Mouse (Mus musculus): ENCODE measurements around the gene Flii.

Flii gene

DNA sequence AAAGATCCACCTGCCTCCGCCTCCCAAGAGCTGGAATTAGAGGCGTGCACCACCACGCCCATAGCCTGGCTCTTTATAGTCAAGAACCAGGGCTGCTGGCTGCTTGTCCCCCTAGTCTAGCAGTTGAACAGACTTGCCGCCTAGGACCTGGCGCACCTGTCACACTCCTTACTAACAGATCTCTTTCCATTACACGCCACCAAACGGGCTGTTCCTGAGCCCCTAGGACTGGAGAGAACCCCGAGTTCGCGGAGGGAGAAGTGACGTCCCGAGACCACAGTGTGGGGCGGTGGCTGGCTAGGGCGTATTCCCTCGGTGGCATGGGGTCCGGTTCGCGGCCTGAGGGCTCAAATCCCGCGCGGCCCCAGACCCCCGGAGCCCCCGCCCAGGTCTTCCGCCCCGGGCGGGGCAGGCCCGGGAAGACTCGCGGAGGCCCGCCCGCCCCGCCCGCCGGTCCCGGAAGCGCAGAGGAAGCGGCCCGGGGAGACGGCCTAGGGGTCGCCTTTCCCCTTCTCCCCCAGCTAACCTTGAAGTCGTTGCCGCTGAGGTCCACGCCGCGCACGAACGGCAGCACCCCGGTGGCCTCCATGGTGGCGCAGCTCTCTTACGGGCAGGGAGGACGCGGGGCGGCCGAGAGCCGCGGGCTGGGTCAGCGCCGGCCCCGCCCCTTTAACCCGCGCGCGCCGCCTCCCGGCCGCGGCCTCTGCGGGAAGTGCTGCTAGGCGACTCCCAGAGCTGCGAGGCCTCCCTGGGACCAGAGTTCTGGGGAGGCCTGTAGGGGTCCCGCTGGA, at the start of gene Flii:
Flii (minus strand) TSS at position 663 of the 791 bp plus-strand sequence.
- DNase-seq (ENCODE audit: inconsistent ontology term): peak; percentile 91

DNA sequence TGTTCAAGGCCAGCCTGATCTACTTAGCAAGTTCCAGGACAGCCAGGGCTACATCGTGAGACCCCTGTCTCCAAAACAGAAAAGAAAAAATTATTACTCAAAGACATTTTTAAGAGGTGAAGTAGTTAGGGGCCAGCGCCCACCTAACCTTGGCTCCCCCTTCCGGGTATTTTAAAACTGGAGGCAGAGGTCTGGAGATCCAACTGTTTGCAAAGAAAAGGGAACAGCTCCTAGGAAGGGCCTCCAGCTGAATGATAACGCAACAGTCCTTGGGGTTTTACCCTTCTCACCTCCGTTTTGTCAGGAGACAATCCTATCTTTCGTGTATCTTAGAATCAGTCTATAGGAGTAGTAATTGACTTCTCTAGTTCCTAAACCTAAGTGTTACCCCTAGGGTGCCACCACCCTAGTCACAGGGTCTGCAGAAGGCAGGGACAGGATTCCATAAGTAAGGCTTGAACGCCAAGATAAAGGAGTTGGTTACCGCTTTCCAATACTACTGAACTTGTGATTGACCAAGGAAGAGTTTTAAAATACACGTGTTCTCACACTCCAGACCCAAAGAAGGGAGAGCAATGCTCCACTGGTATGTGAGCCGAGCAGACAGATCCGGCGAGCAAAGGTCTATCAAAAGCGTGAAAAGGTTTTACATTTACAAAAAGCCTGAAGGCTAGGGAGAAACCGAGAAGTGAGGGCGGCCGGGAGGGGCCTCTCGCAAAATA, 49.2 kb upstream of the Flii start:
- DNase-seq (ENCODE audit: inconsistent ontology term): no peak

DNA sequence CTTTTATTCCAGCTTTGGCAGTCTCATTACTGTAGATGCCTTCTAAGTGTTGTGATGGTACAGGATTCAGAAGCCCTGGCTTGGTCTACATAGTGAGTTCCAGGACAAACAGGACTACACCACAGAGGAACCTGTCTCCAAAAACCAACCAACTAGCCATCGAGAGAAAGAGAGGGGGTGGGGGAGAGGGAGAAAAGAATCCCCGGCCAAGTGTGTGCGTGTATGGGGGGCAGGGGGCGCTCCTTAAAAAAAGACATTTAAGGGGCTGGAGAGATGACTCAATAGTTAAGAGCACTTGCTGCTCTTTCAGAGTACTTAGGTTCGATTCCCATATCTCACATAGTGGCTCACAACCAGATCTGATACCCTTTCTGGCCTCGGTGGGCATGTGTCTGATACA, 48.5 kb upstream of the Flii start:
- no peak for DNase-seq (ENCODE audit: inconsistent ontology term)

DNA sequence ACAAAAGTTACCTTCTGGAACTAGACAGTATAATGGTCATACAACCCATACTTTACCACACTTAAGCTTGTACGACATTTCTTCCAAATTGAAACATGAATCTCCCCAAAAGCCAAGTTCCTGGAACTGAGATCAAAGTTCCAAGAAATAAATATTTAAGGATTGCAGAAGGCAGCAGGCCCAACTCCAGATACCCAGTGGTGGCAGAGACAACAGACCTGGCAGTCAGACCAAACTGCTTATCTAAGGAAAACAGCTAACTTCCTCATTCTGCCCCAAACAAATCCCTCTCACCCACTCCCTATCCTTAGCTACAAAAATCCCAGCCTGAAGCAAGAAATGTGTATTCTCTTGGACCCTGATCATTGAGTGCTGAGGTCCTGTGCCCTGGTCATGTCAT, 47.8 kb upstream of the Flii start:
- no peak for DNase-seq (ENCODE audit: inconsistent ontology term)

DNA sequence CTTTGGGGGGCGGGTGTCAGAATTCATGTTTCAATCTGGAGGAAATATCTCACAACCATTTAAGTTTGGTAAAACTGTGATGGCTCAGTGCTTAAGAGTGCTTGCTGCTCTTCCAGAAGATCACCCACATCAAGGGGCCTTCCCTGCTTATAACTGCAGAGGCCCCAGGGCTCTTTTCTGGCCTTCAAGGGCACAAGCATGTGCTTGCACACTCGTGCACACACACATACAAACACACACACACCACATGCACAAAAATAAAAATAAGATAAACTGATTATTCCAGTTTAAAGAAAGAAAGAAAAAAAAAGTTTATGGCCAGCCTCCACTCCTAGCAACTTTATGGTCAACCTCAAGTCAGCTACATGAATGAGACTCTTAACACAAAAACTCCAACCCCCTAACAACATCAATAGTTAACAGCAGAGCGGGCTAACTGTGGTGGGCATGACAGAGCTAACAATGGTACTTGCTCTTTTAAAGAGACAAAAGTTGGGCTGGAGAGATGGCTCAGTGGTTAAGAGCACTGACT, 47.2 kb upstream of the Flii start:
- no peak for DNase-seq (ENCODE audit: inconsistent ontology term)

DNA sequence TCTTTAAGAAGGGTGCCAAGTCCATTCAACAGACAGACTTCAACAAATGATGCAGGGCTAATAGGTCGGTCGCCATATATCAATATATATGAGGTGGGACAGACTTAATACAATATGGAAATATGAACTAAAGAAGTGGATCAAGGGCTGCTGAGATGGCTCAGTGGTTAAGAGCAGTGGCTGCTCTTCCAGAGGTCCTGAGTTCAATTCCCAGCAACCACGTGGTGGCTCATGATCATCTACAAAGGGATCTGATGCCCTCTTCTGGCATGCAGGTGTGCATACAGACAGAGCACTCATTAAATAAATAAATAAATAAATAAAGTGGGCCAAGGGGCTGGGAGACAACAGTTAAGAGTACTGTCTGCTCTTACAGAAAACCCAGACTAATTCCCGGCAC, 45.1 kb upstream of the Flii start:
- no peak for DNase-seq (ENCODE audit: inconsistent ontology term)

DNA sequence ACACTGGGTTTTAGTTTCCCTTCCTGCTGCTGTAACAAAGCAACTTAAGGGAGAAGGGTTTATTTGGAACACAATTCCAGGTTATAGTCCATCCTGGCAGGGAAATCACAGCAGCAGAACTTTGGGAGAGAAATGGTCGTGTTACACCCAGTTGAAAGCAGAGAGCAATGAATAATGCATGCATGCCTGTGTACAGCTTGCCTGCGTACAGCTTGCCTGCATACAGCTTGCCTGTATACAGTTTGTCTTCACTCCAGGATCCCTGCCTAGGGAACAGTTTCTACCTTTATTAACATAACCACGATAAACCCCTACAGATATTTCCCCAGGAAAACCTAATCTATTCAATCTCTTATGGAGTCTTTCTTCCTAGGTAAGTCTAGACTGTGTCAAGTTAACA, 43.7 kb upstream of the Flii start:
- no peak for DNase-seq (ENCODE audit: inconsistent ontology term)

DNA sequence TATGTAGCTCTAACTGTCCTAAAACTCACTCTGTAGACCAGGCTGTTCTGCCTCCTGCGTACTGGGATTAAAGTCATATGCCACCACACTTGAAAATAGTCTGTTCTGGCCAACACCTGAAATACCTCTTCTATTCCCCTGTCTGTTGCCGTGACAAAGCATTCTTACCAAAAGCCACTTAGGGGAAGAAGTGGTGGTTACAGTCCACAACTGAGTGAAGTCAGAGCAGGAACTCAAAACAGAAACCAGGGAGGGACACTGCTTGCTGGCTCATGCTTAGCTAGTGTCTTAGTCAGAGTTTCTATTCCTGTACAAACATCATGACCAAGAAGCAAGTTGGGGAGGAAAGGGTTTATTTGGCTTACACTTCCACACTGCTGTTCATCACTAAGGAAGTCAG, 42.3 kb upstream of the Flii start:
- DNase-seq (ENCODE audit: inconsistent ontology term): no peak

DNA sequence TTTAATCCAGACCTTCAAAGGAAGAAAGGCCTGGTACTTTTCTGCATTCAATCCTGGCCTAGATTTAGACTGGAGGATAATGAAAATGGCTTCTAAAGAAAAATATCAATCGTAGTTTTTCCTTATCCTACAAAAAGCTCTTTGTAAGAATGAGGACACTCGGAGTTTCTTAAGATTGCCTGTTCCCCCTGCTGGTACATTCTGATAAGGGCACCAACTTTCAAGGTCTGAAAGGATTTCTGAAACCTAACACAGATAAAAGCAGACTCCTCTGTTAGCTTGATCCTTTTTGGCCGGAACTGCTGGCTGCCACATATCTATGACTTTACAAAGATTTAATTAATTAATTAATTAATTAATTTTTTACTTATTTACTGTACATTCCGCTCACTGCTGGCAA, 39.9 kb upstream of the Flii start:
- DNase-seq (ENCODE audit: inconsistent ontology term): no peak

DNA sequence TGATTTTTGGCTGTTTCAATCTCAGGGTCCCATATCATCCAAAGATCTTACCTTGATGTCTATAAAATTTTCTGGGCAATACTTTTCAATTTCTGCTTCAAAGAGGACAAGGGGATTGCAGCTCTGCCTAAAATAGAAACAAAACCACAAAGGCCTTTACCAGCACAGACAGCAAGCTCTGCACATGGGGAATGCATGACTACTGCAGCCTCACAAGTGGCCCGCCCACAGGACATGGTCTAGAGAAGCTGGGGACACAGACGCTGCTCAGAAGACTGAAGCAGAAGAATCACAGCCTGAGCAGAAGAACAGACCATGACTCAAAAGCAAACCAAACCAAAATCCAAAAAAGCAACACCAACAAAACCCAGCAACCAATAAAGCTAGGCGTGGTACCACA, 34.6 kb upstream of the Flii start:
- peak; percentile 51 for DNase-seq (ENCODE audit: inconsistent ontology term)

DNA sequence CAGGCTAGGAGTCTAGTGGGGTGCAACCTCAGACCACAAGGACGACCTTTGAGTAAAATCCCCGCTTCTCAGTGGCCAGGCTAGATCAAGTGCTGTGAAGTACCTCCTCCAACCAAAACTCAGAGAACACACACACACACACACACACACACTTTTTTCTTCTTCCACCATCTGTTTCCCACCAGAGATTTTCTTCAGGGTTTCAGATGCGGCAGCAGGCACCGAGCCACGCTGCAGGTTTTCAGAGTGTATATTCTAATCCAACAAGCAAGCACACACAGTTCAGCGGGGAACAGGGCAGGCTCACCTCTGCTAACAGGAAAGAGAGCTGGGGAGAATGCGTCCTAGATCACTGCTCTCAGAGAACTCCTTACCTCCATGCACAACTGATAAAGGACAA, 28.5 kb upstream of the Flii start:
- DNase-seq (ENCODE audit: inconsistent ontology term): no peak

DNA sequence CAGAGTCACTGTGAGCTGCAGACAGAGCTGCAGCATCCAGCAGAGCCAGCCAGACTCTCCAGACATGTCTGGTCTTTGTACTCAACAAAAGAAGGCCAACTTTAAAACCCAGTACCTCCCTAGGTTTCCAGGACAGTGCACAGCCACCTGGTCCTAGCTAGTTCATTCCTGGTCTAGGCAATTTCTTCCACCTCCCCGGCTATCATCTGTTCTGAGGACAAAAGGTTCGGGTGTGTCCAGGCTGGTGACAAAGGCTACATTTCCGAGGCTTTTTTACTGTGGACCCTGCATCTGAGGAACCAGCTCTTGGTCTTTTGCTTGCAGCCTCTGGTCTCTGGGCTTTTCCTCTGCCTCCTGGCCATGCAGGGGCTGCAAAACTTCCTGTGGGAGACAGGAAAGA, 13.3 kb upstream of the Flii start:
- DNase-seq (ENCODE audit: inconsistent ontology term): no peak

DNA sequence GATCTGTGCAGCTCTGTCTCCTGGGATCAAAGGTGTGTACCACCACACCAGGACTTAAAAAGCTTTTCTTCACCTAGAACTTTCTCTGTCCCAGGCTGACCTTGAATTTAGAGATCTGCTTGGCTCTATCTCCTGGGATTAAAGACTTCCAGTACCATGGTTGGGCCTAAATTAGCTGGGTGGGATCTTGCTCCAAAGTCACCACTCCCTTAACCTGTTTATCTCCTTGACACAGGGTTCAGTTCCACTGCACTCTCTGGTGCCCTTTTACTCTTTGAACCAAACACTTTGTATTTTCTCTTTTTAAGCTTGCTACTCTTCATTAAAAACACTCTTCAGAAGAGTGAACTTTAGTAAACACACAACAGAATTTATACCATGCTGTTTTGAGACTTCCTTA, 10.4 kb upstream of the Flii start:
- no peak for DNase-seq (ENCODE audit: inconsistent ontology term)

DNA sequence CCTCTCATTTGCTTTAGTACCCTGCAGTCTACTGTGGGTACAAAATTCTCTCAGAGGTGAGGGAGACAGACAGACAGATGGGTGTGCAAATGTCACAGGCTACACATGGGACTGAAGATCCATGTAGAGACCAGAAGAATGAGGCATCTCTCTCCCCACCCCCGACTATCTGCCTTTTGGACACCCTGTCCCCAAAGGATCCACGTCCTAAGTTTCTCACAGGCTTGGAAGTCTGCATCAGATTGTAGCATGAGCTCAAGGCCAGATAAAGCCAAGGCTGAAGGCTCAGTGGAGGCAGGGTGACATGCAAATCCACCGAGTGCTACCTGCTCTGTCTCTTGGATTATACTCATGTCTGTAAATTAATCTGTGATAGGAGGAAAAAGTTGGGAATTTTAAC, 9.4 kb upstream of the Flii start:
- DNase-seq (ENCODE audit: inconsistent ontology term): no peak

DNA sequence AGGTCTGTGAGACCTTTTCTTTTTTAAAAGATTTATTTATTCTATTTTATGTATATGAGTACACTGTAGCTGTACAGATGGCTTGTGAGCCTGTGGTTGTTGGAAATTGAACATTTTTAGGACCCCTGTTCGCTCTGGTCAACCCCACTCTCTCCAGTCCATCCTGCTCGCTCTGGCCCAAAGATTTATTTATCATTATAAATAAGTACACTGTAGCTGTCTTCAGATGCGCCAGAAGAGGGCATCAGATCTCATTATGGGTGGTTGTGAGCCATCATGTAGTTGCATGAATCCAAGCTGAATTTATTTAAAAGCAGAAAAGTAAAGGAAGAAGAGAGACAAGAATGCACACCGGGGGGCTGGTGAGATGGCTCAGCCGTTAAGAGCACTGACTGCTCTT, 8.1 kb upstream of the Flii start:
- no peak for DNase-seq (ENCODE audit: inconsistent ontology term)

DNA sequence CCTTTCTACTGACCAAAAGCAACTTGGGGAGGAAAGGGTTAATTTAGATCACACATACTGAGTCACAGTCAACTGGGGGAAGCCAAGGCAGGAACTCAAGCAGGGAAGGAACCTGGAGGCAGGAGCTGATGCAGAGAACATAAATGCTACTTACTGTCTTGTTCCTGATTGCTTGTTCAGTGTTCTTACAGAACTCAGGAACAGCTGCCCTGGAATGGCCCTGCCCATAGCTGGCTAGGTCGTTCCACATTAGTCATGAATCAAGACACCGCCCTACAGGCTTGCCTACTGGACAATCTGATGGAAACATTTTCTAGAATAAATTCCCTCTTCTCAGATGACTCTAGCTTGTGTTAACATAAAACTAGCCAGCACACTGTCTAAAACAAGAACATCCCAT, 7.1 kb upstream of the Flii start:
- DNase-seq (ENCODE audit: inconsistent ontology term): peak; percentile 7

DNA sequence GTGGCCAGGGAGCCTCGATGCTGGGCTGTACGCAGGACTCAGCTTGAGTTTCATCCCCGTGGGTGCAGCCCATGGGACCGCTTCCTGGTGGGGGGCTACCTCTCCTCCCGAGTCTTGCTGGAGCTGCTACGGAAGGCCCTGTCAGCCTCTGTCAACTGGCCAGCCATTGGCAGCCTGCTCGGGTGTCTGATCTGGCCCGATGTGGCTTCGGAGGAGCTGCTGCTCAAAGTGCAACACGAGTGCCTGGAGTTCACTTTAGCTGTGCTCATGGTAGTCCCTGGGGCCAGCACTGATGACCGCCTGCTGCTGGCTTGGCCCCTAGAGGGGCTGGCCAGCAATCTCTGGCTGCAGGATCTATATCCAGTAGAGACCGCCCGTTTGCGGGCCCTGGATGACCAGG, 4.2 kb upstream of the Flii start:
- no peak for DNase-seq (ENCODE audit: inconsistent ontology term)

DNA sequence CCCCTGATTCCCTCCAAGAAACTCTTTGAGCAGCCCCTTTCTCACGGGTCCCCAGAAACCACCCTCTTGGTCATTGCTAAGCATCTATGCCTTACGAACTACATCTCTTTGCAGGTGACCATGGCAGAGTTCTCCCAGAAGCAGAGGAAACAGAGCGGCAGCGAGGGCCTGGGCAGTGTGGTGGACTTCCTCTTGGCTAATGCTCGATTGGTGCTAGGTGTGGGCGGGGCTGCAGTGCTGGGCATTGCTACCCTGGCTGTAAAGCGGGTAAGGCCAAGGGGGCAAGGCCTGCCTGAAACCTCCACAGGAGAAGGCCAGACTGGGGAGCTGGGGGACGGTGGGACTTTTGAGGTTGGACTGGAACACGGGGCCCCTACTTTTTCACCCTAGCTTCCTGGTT, 3.1 kb upstream of the Flii start:
- no peak for DNase-seq (ENCODE audit: inconsistent ontology term)

DNA sequence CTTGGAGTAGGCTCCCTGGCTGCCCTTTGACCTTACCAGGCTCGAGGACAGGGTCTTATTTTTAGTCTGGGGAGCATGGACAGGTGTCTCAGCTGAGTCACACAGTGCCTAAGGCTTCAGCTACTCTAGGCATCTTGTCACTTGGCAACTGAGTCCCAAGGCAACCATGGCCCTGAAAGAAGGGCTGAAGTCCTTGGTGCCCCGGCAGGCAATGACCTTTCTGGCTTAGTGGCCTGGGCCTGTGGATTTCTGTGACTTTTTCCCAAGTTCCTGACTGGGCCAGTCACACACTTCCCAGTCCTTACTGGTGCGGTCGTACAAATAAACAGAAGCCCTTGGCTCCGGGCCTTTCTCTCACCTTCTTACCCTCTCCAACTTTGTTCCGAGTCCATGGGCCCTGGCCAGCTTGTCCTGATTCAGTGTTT, 2.2 kb upstream of the Flii start:
- DNase-seq (ENCODE audit: inconsistent ontology term): no peak

DNA sequence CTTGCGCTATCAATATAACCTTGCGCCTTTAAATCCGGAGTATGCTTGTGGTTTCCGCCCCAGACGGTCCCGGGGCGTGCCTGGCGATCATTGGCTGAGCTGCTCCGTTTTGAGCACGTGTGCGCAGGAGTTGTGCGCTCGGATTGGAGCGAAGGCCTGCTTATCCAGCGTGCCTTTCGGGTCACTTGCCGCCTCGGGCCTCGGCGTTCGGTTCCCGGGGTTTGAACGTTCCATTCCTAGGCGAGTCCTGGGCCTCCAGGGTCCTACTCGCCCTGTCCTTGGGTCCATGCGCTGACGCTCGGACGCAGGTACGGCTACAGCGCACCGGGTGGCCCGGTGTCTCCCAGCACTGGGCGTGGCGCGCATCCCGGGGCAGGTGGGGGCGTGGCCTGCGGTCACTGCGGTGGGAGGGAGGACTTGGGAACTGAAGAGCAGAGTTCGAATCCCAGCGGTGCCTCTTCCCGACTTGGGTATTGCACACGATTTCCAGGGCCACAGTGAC, 1.2 kb upstream of the Flii start, which contains the start of gene Mief2:
Mief2 (plus strand) TSS at position 139 of the 502 bp plus-strand sequence.
- DNase-seq (ENCODE audit: inconsistent ontology term): peak; percentile 96

DNA sequence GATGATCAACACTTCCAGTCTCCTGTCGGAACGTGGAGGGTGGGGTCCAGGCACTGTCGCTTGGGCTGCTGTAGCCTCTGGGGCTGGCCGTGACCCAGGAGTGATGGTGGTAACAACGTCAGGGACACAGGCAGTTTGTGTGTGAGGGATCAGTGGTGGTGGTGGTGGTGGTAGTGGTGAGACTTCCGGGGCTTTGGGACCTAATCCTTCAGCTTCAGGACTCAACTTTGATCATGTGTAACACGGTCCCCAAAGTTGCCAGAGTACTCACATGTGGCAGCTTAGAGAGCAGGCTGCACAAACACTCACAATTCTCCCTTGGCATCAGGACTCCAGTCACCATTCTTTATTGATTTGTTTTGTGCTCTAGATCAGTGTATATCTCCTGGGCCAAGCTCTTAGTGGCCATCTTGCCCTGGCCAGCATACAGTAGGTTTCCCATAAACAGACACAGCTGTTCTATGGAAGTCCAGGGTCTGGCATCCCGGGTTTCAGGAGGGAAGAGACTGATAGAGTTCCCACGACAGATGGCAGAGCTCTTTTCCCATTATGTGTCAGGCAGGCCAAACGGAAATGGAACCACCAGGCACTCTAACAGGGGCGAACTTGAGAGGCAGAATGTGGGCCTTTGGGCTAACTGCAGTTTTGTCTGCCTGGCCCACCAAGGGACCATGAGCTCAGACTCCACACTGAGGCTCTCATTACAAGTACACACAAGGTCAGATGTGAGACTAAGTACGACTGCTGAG, 503 bp upstream of the Flii start:
- no peak for DNase-seq (ENCODE audit: inconsistent ontology term)

DNA sequence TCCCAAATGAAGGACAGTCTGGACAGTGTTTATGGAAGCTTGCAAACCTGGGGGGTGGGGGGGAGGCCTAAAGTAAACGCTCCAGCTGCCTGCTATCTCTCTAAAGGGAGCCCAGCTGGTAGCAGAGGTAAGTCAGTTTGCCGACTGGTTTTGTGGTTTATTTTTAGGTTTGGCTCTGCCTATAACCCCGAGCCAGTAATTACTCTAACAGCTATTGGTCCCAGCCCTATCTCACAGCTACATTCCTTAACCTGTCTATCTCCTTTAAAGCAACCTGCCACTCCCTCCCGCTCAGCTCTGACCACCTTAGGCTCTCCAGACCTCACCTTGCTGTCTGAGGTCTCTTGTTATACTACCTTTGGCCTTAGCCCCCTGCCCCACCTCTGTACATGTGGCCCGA, 7.8 kb downstream of the Flii start:
- DNase-seq (ENCODE audit: inconsistent ontology term): no peak

Data from Muller cell, postnatal 12 days (primary cell).